Mouse (Mus musculus): ENCODE results near the gene Csdc2. TPM values are rescaled to one million over a fixed set of nuclear protein-coding genes. Genes with fewer than 3 reads are reported as not detected.

Csdc2 gene
- polyA plus RNA-seq (2014; fragmentation: Nextera tagmentation; extraction: Ambion mirVana) = 183 and 199 TPM in 2 replicates

GRCm38 (mm10) chr15:81936679-81937078 is at the start of gene Csdc2:
Gene Csdc2, plus strand, starts transcription at chr15:81936759.
- Histone ChIP-seq H3K27me3 (ENCODE audit: control insufficient read depth, insufficient read depth, low read length) (no peaks in the 10 kb centered on the region), H3K9ac (peak within 1 kb of the TSS; percentile 81), H3K9me3 (ENCODE audit: control insufficient read depth, low read length) (no peaks in the 10 kb centered on the region), H3K36me3 (replicated peaks; ENCODE audit: control insufficient read depth, insufficient read depth) (peaks cover 10% of the 10 kb centered on the region), H3K4me3 (replicated peaks; ENCODE audit: low read length) (peak within 1 kb of the TSS; percentile 58), H3K4me1 (replicated peaks; ENCODE audit: control insufficient read depth, insufficient read depth, low read length) (peaks cover 15% of the 10 kb centered on the region), H3K27ac (peak within 1 kb of the TSS; percentile 90), H3K4me2 (replicated peaks) (peak within 1 kb of the TSS; percentile 76)
- 1% methylated on average over 12 of the region's 12 CpGs for WGBS
- DNase-seq (ENCODE audit: low spot score) (peak; percentile 78), ATAC-seq (ENCODE audit: low FRiP score) (peak; percentile 83)

- no peak for DNase-seq (ENCODE audit: low spot score)
- no peaks in the 10 kb centered on the region for H3K9me3 ChIP-seq (ENCODE audit: control insufficient read depth, low read length)
- H3K9ac ChIP-seq = no peak overlapping the region
Measured at GRCm38 (mm10) chr15:81886795-81887550, 49.6 kb upstream of the Csdc2 start.

GRCm38 (mm10) chr15:81889175-81889574 is 47.4 kb upstream of the Csdc2 start:
- ATAC-seq (ENCODE audit: low FRiP score) (no peak), DNase-seq (ENCODE audit: low spot score) (no peak)
- no peak overlapping the region for H3K9ac ChIP-seq
- 95% methylated on average over 7 of the region's 7 CpGs for WGBS
- no peak overlapping the region for H3K4me3 ChIP-seq (replicated peaks; ENCODE audit: low read length)
- no peaks in the 10 kb centered on the region for H3K27me3 ChIP-seq (ENCODE audit: control insufficient read depth, insufficient read depth, low read length)
- no peaks in the 10 kb centered on the region for H3K9me3 ChIP-seq (ENCODE audit: control insufficient read depth, low read length)
- H3K4me2 ChIP-seq (replicated peaks) = no peak overlapping the region
- no peaks in the 10 kb centered on the region for H3K4me1 ChIP-seq (replicated peaks; ENCODE audit: control insufficient read depth, insufficient read depth, low read length)
- H3K27ac ChIP-seq = no peak overlapping the region
- H3K36me3 ChIP-seq (replicated peaks; ENCODE audit: control insufficient read depth, insufficient read depth) = peaks cover 52% of the 10 kb centered on the region

More at GRCm38 (mm10) chr15:81886795-81887550, 49.6 kb upstream of the Csdc2 start:
- WGBS = 92% methylated on average over 6 of the region's 6 CpGs
- Histone ChIP-seq H3K36me3 (replicated peaks; ENCODE audit: control insufficient read depth, insufficient read depth) (peaks cover 31% of the 10 kb centered on the region), H3K4me3 (replicated peaks; ENCODE audit: low read length) (no peak overlapping the region), H3K27me3 (ENCODE audit: control insufficient read depth, insufficient read depth, low read length) (no peaks in the 10 kb centered on the region), H3K4me2 (replicated peaks) (no peak overlapping the region), H3K27ac (no peak overlapping the region), H3K4me1 (replicated peaks; ENCODE audit: control insufficient read depth, insufficient read depth, low read length) (no peaks in the 10 kb centered on the region)
- ATAC-seq (ENCODE audit: low FRiP score) = no peak

- Histone ChIP-seq H3K9ac (no peak overlapping the region), H3K9me3 (ENCODE audit: control insufficient read depth, low read length) (no peaks in the 10 kb centered on the region), H3K27ac (no peak overlapping the region), H3K4me3 (replicated peaks; ENCODE audit: low read length) (no peak overlapping the region), H3K27me3 (ENCODE audit: control insufficient read depth, insufficient read depth, low read length) (no peaks in the 10 kb centered on the region), H3K36me3 (replicated peaks; ENCODE audit: control insufficient read depth, insufficient read depth) (peaks cover 71% of the 10 kb centered on the region), H3K4me1 (replicated peaks; ENCODE audit: control insufficient read depth, insufficient read depth, low read length) (no peaks in the 10 kb centered on the region), H3K4me2 (replicated peaks) (no peak overlapping the region)
- no peak for ATAC-seq (ENCODE audit: low FRiP score)
- DNase-seq (ENCODE audit: low spot score) = no peak
- 95% methylated on average over 7 of the region's 7 CpGs for WGBS
Measured at GRCm38 (mm10) chr15:81891140-81891802, 45.3 kb upstream of the Csdc2 start.

GRCm38 (mm10) chr15:81891822-81892580 is 44.6 kb upstream of the Csdc2 start:
- WGBS = 95% methylated on average over 8 of the region's 8 CpGs
- Histone ChIP-seq H3K27me3 (ENCODE audit: control insufficient read depth, insufficient read depth, low read length) (no peaks in the 10 kb centered on the region), H3K9me3 (ENCODE audit: control insufficient read depth, low read length) (no peaks in the 10 kb centered on the region), H3K4me3 (replicated peaks; ENCODE audit: low read length) (no peak overlapping the region), H3K27ac (no peak overlapping the region), H3K36me3 (replicated peaks; ENCODE audit: control insufficient read depth, insufficient read depth) (peaks cover 78% of the 10 kb centered on the region), H3K9ac (no peak overlapping the region), H3K4me2 (replicated peaks) (no peak overlapping the region), H3K4me1 (replicated peaks; ENCODE audit: control insufficient read depth, insufficient read depth, low read length) (no peaks in the 10 kb centered on the region)
- ATAC-seq (ENCODE audit: low FRiP score) (no peak), DNase-seq (ENCODE audit: low spot score) (no peak)

- no peak overlapping the region for H3K4me2 ChIP-seq (replicated peaks)
- H3K27ac ChIP-seq = no peak overlapping the region
- H3K9me3 ChIP-seq (ENCODE audit: control insufficient read depth, low read length) = no peaks in the 10 kb centered on the region
- no peak overlapping the region for H3K9ac ChIP-seq
- ATAC-seq (ENCODE audit: low FRiP score) (no peak), DNase-seq (ENCODE audit: low spot score) (no peak)
- no peaks in the 10 kb centered on the region for H3K4me1 ChIP-seq (replicated peaks; ENCODE audit: control insufficient read depth, insufficient read depth, low read length)
- H3K4me3 ChIP-seq (replicated peaks; ENCODE audit: low read length) = no peak overlapping the region
- H3K36me3 ChIP-seq (replicated peaks; ENCODE audit: control insufficient read depth, insufficient read depth) = peaks cover 87% of the 10 kb centered on the region
- WGBS = 96% methylated on average over 1 of the region's 1 CpGs
- no peaks in the 10 kb centered on the region for H3K27me3 ChIP-seq (ENCODE audit: control insufficient read depth, insufficient read depth, low read length)
Measured at GRCm38 (mm10) chr15:81894002-81894401, 42.6 kb upstream of the Csdc2 start.

GRCm38 (mm10) chr15:81896407-81896806 is 40.2 kb upstream of the Csdc2 start:
- no peak overlapping the region for H3K4me3 ChIP-seq (replicated peaks; ENCODE audit: low read length)
- DNase-seq (ENCODE audit: low spot score) (no peak), ATAC-seq (ENCODE audit: low FRiP score) (no peak)
- peaks cover 86% of the 10 kb centered on the region for H3K36me3 ChIP-seq (replicated peaks; ENCODE audit: control insufficient read depth, insufficient read depth)
- H3K9me3 ChIP-seq (ENCODE audit: control insufficient read depth, low read length) = no peaks in the 10 kb centered on the region
- H3K27me3 ChIP-seq (ENCODE audit: control insufficient read depth, insufficient read depth, low read length) = no peaks in the 10 kb centered on the region
- WGBS = 93% methylated on average over 2 of the region's 2 CpGs
- H3K9ac ChIP-seq = no peak overlapping the region
- H3K27ac ChIP-seq = no peak overlapping the region
- H3K4me1 ChIP-seq (replicated peaks; ENCODE audit: control insufficient read depth, insufficient read depth, low read length) = no peaks in the 10 kb centered on the region
- H3K4me2 ChIP-seq (replicated peaks) = no peak overlapping the region

GRCm38 (mm10) chr15:81897607-81898285 is 38.8 kb upstream of the Csdc2 start:
- Histone ChIP-seq H3K9ac (no peak overlapping the region), H3K4me3 (replicated peaks; ENCODE audit: low read length) (no peak overlapping the region), H3K27me3 (ENCODE audit: control insufficient read depth, insufficient read depth, low read length) (no peaks in the 10 kb centered on the region), H3K4me2 (replicated peaks) (no peak overlapping the region), H3K27ac (no peak overlapping the region), H3K4me1 (replicated peaks; ENCODE audit: control insufficient read depth, insufficient read depth, low read length) (no peaks in the 10 kb centered on the region), H3K36me3 (replicated peaks; ENCODE audit: control insufficient read depth, insufficient read depth) (peaks cover 86% of the 10 kb centered on the region), H3K9me3 (ENCODE audit: control insufficient read depth, low read length) (no peaks in the 10 kb centered on the region)
- ATAC-seq (ENCODE audit: low FRiP score) (no peak), DNase-seq (ENCODE audit: low spot score) (no peak)
- WGBS = 90% methylated on average over 5 of the region's 5 CpGs

GRCm38 (mm10) chr15:81898751-81899150 is 37.8 kb upstream of the Csdc2 start:
- Histone ChIP-seq H3K4me1 (replicated peaks; ENCODE audit: control insufficient read depth, insufficient read depth, low read length) (no peaks in the 10 kb centered on the region), H3K36me3 (replicated peaks; ENCODE audit: control insufficient read depth, insufficient read depth) (peaks cover 87% of the 10 kb centered on the region), H3K4me3 (replicated peaks; ENCODE audit: low read length) (no peak overlapping the region), H3K9me3 (ENCODE audit: control insufficient read depth, low read length) (no peaks in the 10 kb centered on the region), H3K27me3 (ENCODE audit: control insufficient read depth, insufficient read depth, low read length) (no peaks in the 10 kb centered on the region), H3K9ac (no peak overlapping the region), H3K27ac (no peak overlapping the region), H3K4me2 (replicated peaks) (no peak overlapping the region)
- ATAC-seq (ENCODE audit: low FRiP score) (no peak), DNase-seq (ENCODE audit: low spot score) (no peak)
- WGBS = 93% methylated on average over 2 of the region's 2 CpGs
